Mouse (Mus musculus) midbrain, embryonic 14.5 days (tissue): ENCODE data around the gene Lrp1. TPM values are rescaled to one million over a fixed set of nuclear protein-coding genes. Genes with fewer than 3 reads are reported as not detected.
"Not testable (repeated sequence)": the region's sequence is repeated elsewhere in the genome, so short reads cannot be mapped to it uniquely, and the experiment has no call there.

ENCODE experiments used
- ATAC-seq: fragments of 200-750 bp; cut with Nextera tagmentation; 2 replicates; pipeline ENCODE4 v1.8.0; 2017; ENCODE audit warnings: moderate number of reproducible peaks, moderate library complexity; ENCODE audit not compliant: low FRiP score, low TSS enrichment
- DNase-seq: peaks from one replicate; pipeline ENCODE4 v3.0.0-alpha.2; 2015
- H3K27ac ChIP-seq: fragments of 300-500 bp; sonication (generic); replicated peaks from 2 replicates; pipeline ENCODE4 v1.5.1; 2014; ENCODE audit warnings: mild to moderate bottlenecking, low read depth, low read length, moderate library complexity
- H3K27me3 ChIP-seq: fragments of 300-500 bp; sonication (generic); 2 replicates; pipeline ENCODE4 v1.6.1; 2014; ENCODE audit warnings: low read length, control low read depth, mixed read lengths; ENCODE audit not compliant: control insufficient read depth, insufficient read depth
- H3K36me3 ChIP-seq: fragments of 300-500 bp; sonication (generic); 2 replicates; pipeline ENCODE4 v1.6.1; 2014; ENCODE audit warnings: low read length, control low read depth; ENCODE audit not compliant: control insufficient read depth, insufficient read depth
- H3K4me1 ChIP-seq: fragments of 300-500 bp; sonication (generic); 2 replicates; pipeline ENCODE4 v1.6.1; 2014; ENCODE audit warnings: mild to moderate bottlenecking, antibody characterized with exemption, low read length, control low read depth; ENCODE audit not compliant: control insufficient read depth, insufficient read depth
- H3K4me2 ChIP-seq: fragments of 300-500 bp; sonication (generic); 2 replicates; pipeline ENCODE4 v1.6.1; 2014; ENCODE audit warnings: mild to moderate bottlenecking, low read length, moderate library complexity
- H3K4me3 ChIP-seq: fragments of 300-500 bp; sonication (generic); replicated peaks from 2 replicates; pipeline ENCODE4 v1.5.1; 2014; ENCODE audit warnings: low read depth, low read length
- H3K9ac ChIP-seq: fragments of 300-500 bp; sonication (generic); replicated peaks from 2 replicates; pipeline ENCODE4 v1.6.1; 2014; ENCODE audit warnings: mild to moderate bottlenecking, low read length, moderate library complexity
- H3K9me3 ChIP-seq: fragments of 300-500 bp; sonication (generic); 2 replicates; pipeline ENCODE4 v1.6.1; 2016; ENCODE audit warnings: low read length, control low read depth, mixed read lengths; ENCODE audit not compliant: control insufficient read depth
- WGBS: fragments of 180-500 bp; shearing (Covaris S2); extraction: QIAGEN DNeasy Blood & Tissue Kit; methylation state at CpG from one replicate; pipeline ENCODE4 v1.1.7; 2014; 5-methylcytosine and 5-hydroxymethylcytosine counted together
- polyA plus RNA-seq: library from polyadenylated mRNA; unstranded; fragments of >200 nt; fragmentation: Nextera tagmentation; extraction: Ambion mirVana; gene quantifications from 2 replicates; pipeline ENCODE4 v1.2.1, GENCODE M21; 2014

The Lrp1 gene
- polyA plus RNA-seq, 1 experiment from 2014 or later, result 131 TPM

DNA sequence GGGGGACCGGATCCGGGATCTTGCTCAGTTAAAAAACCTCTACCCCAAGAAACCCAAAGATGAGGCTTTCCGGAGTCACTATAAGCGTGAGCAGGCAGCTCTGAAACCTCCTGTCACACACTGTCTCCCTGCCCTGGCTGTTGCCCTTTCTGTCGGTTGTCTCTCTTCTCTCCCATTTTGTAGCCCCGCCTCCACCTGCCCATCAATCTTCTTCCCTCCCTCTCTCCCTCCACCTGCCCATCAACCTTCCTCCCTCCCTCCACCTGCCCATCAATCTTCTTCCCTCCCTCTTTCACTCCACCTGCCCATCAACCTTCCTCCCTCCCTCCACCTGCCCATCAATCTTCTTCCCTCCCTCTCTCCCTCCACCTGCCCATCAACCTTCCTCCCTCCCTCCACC is 36.7 kb upstream of the Lrp1 start:
- H3K36me3 ChIP-seq, H3K9ac ChIP-seq, H3K4me2 ChIP-seq, H3K4me3 ChIP-seq, H3K4me1 ChIP-seq, DNase-seq, ATAC-seq, H3K27ac ChIP-seq, H3K9me3 ChIP-seq: not testable (repeated sequence)
- peaks cover 22% of the 10 kb centered on the region for H3K27me3 ChIP-seq
- WGBS, result 46% methylated on average over 6 of the region's 6 CpGs

DNA sequence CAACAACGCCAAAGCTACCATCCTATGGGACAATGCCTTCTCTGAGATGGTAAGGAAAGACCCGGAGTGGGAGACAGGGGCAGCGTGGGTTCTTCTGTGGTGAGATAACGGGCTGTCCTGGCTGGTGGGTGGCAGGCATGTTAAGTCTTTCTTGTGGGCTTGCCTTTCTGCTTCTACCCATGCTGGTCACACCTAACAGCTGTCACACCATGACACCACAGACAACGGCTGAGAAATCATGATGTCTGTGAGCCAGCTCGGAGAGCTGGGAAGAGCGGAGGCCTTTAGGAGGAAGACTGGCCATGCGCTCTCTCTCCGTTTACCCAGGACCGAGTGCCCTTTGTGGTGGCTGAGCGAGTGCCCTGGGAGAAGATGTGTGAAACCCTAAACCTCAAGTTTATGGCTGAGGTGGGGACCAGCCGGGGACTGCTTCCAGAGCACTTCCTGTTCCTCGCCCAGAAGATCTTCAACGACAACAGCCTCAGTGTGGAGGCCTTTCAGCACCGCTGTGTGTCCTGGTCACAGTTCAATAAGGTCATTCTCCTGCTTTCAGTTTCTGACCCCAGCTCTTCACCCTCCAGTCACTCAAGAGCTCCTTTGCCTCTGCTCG is 34.1 kb upstream of the Lrp1 start:
- Histone ChIP-seq H3K27me3 (no peaks in the 10 kb centered on the region), H3K36me3 (no peaks in the 10 kb centered on the region), H3K4me1 (no peaks in the 10 kb centered on the region), H3K9ac (no peak overlapping the region), H3K9me3 (no peaks in the 10 kb centered on the region), H3K4me3 (no peak overlapping the region), H3K4me2 (no peak overlapping the region), H3K27ac (no peak overlapping the region)
- ATAC-seq (no peak), DNase-seq (no peak)
- 83% methylated on average over 16 of the region's 16 CpGs for WGBS

- Histone ChIP-seq H3K36me3 (no peaks in the 10 kb centered on the region), H3K9me3 (no peaks in the 10 kb centered on the region), H3K4me1 (no peaks in the 10 kb centered on the region), H3K4me3 (no peak overlapping the region), H3K27me3 (no peaks in the 10 kb centered on the region), H3K27ac (no peak overlapping the region), H3K4me2 (peak overlapping the region; percentile 15; the same call in 1 of the 2 replicates), H3K9ac (no peak overlapping the region)
- no peak for ATAC-seq
- 58% methylated on average over 21 of the region's 21 CpGs for WGBS
- DNase-seq, result no peak
Measured at GRCm38 (mm10) chr10:127652906-127653638, 32.1 kb upstream of the Lrp1 start.

DNA sequence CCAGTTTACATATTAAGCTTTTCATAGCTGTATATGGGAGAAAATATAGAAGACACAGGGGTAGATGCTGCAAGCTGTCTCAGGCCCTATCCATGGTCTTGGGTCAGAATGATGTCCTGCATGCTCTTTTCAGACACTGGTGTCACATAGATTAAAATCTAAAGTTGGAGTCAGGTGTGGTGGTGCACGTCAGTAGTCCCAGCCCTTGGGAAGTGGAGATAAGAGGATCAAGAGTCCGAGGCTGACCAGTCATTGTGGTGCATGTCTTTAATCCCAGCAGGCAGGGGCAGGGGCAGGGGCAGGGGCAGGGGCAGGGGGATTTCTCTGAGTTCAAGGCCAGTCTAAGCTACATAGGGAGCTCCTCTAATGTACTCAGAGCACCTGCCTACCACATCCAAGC is 24.8 kb upstream of the Lrp1 start:
- no peaks in the 10 kb centered on the region for H3K9me3 ChIP-seq
- H3K27ac ChIP-seq, result no peak overlapping the region
- peaks cover 11% of the 10 kb centered on the region for H3K4me1 ChIP-seq
- no peak overlapping the region for H3K4me3 ChIP-seq
- peaks cover 27% of the 10 kb centered on the region for H3K27me3 ChIP-seq
- ATAC-seq, result no peak
- H3K36me3 ChIP-seq, result no peaks in the 10 kb centered on the region
- no peak overlapping the region for H3K4me2 ChIP-seq
- 21% methylated on average over 2 of the region's 2 CpGs for WGBS
- DNase-seq, result no peak
- H3K9ac ChIP-seq, result no peak overlapping the region

GRCm38 (mm10) chr10:127643553-127644238 is 22.7 kb upstream of the Lrp1 start:
- H3K4me1 ChIP-seq, result peaks cover 11% of the 10 kb centered on the region
- ATAC-seq (no peak), DNase-seq (peak; percentile 53)
- H3K36me3 ChIP-seq, result no peaks in the 10 kb centered on the region
- H3K4me3 ChIP-seq, result peak overlapping the region; percentile 26
- H3K4me2 ChIP-seq, result peak overlapping the region; percentile 50
- peaks cover 27% of the 10 kb centered on the region for H3K27me3 ChIP-seq
- H3K9ac ChIP-seq, result peak overlapping the region; percentile 29; the same call in 1 of the 2 replicates
- no peaks in the 10 kb centered on the region for H3K9me3 ChIP-seq
- no peak overlapping the region for H3K27ac ChIP-seq
- WGBS, result 4% methylated on average over 25 of the region's 25 CpGs

DNA sequence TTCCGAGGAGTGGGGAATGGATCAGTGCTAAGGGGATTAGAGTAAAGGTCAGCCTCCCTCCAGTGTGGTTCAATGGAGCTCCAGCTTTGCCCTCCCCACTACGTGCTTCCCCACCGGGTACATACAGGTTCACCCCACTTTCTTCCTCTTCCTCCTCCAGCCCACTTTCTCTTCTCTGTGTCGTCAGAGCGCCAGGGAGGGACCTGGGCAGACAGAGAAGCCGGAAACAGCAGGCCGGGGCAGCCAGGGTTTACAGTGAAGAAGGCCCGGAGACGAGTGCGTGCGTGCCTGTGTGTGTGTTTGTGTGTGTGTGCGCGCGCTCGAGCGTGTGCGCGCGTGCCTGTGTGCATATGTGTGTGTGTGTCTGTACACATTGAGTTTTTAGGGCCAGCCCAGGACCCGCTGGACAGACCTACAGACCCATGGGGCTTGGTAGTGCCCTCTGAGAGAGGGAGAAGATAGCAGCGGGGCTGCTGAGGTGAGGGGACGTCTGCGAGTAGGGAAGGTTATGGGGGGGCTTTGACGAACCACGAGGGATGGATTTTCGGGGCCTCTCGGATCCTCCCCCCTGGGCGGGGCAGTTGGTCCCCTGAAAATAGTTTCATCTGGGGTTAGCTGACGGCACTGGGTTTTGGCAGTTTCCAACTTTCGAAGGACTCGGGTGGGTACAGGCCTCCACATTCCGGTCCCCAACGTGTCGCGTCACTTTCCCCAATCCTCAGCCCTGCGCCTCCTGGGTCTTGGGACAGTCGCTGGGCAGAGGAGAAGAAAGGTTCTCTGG is 22.0 kb upstream of the Lrp1 start, which contains the start of gene Stat6:
Gene Stat6, plus strand, starts transcription at position 215 of the 781 bp plus-strand sequence.
- WGBS, result 5% methylated on average over 37 of the region's 37 CpGs
- Histone ChIP-seq H3K4me3 (peak within 1 kb of the TSS; percentile 26), H3K9ac (peak within 1 kb of the TSS; percentile 29; the same call in 1 of the 2 replicates), H3K27me3 (peaks cover 27% of the 10 kb centered on the region), H3K36me3 (no peaks in the 10 kb centered on the region), H3K9me3 (no peaks in the 10 kb centered on the region), H3K4me1 (peaks cover 11% of the 10 kb centered on the region), H3K4me2 (peak within 1 kb of the TSS; percentile 50), H3K27ac (0 out of 2 replicates have a peak within 1 kb of the TSS, but pooled peaks have one; percentile 26)
- ATAC-seq (0 out of 2 replicates have a peak, but pooled peaks have one; percentile 27), DNase-seq (peak; percentile 54)

DNA sequence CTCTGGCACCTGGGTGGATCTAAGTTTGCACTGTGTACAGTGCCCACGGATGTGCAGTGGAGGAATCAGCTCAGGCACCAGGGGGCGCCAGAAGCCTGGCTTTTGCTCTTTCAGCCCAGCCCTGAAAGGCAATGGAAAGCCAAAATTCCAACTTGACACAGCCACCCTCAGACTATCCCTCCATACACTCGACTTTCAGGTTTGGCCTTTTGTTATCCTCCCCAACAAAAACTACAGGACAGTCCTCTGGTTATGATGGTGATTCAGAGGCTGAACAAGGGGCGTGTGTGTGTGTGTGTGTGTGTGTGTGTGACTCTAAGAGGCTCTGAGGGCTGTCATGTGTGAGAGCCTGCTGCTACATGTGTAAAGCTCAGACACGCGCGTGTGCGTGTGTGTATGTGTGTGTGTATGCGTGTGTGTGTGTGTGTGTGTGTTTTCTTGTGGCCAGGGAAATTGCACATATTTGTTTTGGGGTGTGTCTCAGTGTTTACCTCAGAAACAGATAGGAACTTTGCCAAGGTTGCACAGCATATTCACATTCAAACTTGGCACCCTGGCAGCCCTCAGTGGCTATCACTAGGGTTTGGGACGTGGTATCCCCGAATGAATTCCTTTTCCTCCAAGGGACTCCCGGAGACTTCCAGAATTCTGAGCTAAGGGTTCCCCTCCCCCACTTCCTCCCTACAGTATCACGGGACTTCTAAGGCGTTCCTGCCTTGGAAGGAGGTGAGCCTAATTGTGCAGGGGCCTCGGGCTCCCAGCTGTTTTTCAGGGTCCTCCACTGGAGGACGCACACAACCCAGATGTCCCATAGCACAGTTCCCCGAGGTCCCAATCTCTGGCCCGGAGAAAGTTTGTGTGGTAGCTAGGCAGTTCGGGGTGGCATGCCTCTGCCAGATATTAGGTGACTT is 21.2 kb upstream of the Lrp1 start:
- peaks cover 27% of the 10 kb centered on the region for H3K27me3 ChIP-seq
- H3K4me2 ChIP-seq, result peak overlapping the region; percentile 50
- no peaks in the 10 kb centered on the region for H3K9me3 ChIP-seq
- DNase-seq, result peak; percentile 88
- H3K4me3 ChIP-seq, result peak overlapping the region; percentile 26; the same call in 1 of the 2 replicates
- ATAC-seq, result peak; percentile 55; the same call in 1 of the 2 replicates
- peaks cover 11% of the 10 kb centered on the region for H3K4me1 ChIP-seq
- H3K27ac ChIP-seq, result no peak overlapping the region
- peak overlapping the region; percentile 29; the same call in 1 of the 2 replicates for H3K9ac ChIP-seq
- 9% methylated on average over 19 of the region's 19 CpGs for WGBS
- no peaks in the 10 kb centered on the region for H3K36me3 ChIP-seq
